Mouse (Mus musculus): ENCODE measurements at regions not wholly inside any gene's neighbourhood (a gene's known extent, or its start where the extent isn't known, plus 50 kb on each side); places are given as distances from the start of the nearest gene placed in this dataset.

- DNase-seq (ENCODE audit: low spot score) = no peak
These were observed 314.2 kb upstream of the 4931429L15Rik start for GRCm38 (mm10) chr9:46633952-46634351.

GRCm38 (mm10) chr9:46632576-46632975, 312.8 kb upstream of the 4931429L15Rik start:
- no peak for DNase-seq (ENCODE audit: low spot score)

GRCm38 (mm10) chr9:46622255-46622654, 302.5 kb upstream of the 4931429L15Rik start:
- DNase-seq (ENCODE audit: low spot score) = no peak

- no peak for DNase-seq (ENCODE audit: low spot score)
These were observed 302.1 kb upstream of the 4931429L15Rik start for GRCm38 (mm10) chr9:46621851-46622250.

GRCm38 (mm10) chr9:46610101-46611005, 290.6 kb upstream of the 4931429L15Rik start:
- no peak for DNase-seq (ENCODE audit: low spot score)

- DNase-seq (ENCODE audit: low spot score) = no peak
These were observed 288.9 kb upstream of the 4931429L15Rik start for GRCm38 (mm10) chr9:46608695-46609094.

GRCm38 (mm10) chr9:46600803-46601202, 281.0 kb upstream of the 4931429L15Rik start:
- no peak for DNase-seq (ENCODE audit: low spot score)

GRCm38 (mm10) chr9:46599931-46600708, 280.3 kb upstream of the 4931429L15Rik start:
- no peak for DNase-seq (ENCODE audit: low spot score)

- DNase-seq (ENCODE audit: low spot score) = no peak
These were observed 278.7 kb upstream of the 4931429L15Rik start for GRCm38 (mm10) chr9:46598518-46598917.

GRCm38 (mm10) chr9:46593444-46593843, 273.7 kb upstream of the 4931429L15Rik start:
- no peak for DNase-seq (ENCODE audit: low spot score)

GRCm38 (mm10) chr9:46592908-46593307, 273.1 kb upstream of the 4931429L15Rik start:
- no peak for DNase-seq (ENCODE audit: low spot score)

- no peak for DNase-seq (ENCODE audit: low spot score)
These were observed 267.0 kb upstream of the 4931429L15Rik start for GRCm38 (mm10) chr9:46586818-46587217.

GRCm38 (mm10) chr9:46581844-46582243, 262.1 kb upstream of the 4931429L15Rik start:
- no peak for DNase-seq (ENCODE audit: low spot score)

- no peak for DNase-seq (ENCODE audit: low spot score)
These were observed 242.5 kb upstream of the 4931429L15Rik start for GRCm38 (mm10) chr9:46562301-46562700.

GRCm38 (mm10) chr9:46558481-46558880, 238.7 kb upstream of the 4931429L15Rik start:
- no peak for DNase-seq (ENCODE audit: low spot score)

- DNase-seq (ENCODE audit: low spot score) = no peak
These were observed 238.0 kb upstream of the 4931429L15Rik start for GRCm38 (mm10) chr9:46557781-46558180.

- no peak for DNase-seq (ENCODE audit: low spot score)
These were observed 235.4 kb upstream of the 4931429L15Rik start for GRCm38 (mm10) chr9:46555156-46555555.

- no peak for DNase-seq (ENCODE audit: low spot score)
These were observed 234.9 kb upstream of the 4931429L15Rik start for GRCm38 (mm10) chr9:46554586-46555152.

- DNase-seq (ENCODE audit: low spot score) = no peak
These were observed 229.6 kb upstream of the 4931429L15Rik start for GRCm38 (mm10) chr9:46549416-46549815.

GRCm38 (mm10) chr9:46544326-46544725, 224.5 kb upstream of the 4931429L15Rik start:
- no peak for DNase-seq (ENCODE audit: low spot score)

- DNase-seq (ENCODE audit: low spot score) = no peak
These were observed 221.2 kb upstream of the 4931429L15Rik start for GRCm38 (mm10) chr9:46541001-46541400.

GRCm38 (mm10) chr9:46538616-46539015, 218.8 kb upstream of the 4931429L15Rik start:
- DNase-seq (ENCODE audit: low spot score) = no peak
